Mouse (Mus musculus) gastrocnemius, postnatal 36 days (tissue): Measurements from ENCODE around the gene Fyco1. TPM values are rescaled to one million over a fixed set of nuclear protein-coding genes. Genes with fewer than 3 reads are reported as not detected.
"Not testable (repeated sequence)": the region's sequence is repeated elsewhere in the genome, so short reads cannot be mapped to it uniquely, and the experiment has no call there.

ENCODE experiments used
- DNase-seq, 2 experiments: peaks; one replicate each; pipeline ENCODE4 v3.0.0; 2022
- intact Hi-C: fragments of 180-260 bp; cut with DNase I; formaldehyde crosslinking; loops from one replicate; pipeline ENCODE4 v1.15.1; 2025
- total RNA-seq, 2 experiments: library from RNA; stranded (reverse); gene quantifications; 2 replicates each; pipeline ENCODE4 v1.2.3; 2021

The Fyco1 gene
- total RNA-seq, 2 experiments from 2014 or later, result 170 to 201 TPM

DNA sequence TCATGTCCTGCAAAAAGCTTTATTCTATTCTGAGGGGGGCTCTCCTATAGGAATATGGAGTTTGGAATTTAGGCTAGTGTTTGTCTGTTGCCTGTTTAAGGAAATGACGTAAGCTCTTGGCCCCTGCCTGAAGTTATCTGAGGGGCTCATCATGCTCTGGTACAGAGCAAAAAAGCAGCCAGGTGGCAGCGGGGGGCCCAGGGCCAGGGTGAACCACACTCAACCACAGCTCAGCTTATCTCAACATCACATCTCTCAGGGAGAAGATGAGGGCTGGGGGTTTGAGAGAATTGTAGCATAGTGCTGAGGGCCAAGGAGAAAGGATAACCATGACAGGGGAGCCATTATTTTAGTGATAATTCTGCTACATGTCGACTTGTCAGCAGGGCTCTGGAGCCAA is 94.9 kb downstream of the Fyco1 start:
- no peak for DNase-seq
- intact Hi-C loops, result no loop called here

DNA sequence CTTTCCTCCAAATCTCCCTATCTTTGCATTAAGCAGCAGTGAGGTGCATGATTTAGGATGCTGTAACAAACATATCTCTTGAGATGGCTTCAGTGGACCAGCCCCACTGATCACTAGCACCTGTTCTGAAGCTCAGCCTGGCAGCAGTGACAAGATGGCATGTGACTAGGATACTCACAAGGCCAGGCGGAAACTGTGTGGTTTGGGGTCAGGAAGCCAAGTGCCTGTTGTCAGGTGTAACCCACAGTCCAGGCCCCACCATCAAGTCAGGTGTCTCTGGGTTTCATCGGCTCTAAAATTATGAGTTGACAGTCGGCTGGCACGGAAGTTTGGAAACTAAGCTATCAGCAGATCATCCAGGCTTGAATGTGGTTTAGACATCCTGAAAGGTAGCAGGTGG is 97.4 kb downstream of the Fyco1 start:
- intact Hi-C loops, result no loop called here
- DNase-seq, result no peak

DNA sequence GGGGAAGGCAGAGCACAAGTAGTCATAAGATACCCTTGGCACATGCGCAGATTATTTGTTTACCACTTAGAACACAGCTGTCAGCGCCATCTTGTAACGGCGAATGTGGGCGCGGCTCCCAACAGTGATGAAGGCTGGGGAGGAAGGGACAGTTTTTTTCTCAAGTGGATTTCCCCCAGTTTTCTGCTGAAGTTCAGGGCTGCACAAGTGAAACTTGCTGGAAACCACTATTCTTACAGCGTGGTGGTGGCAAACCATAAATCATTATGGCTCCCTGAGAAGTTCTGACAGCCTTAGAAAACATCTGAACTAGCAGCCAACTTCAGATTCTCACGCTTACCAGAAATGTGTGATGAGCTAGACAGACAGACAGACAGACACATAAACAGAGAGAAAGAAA is 102.0 kb downstream of the Fyco1 start:
- DNase-seq, intact Hi-C loops: not testable (repeated sequence)

DNA sequence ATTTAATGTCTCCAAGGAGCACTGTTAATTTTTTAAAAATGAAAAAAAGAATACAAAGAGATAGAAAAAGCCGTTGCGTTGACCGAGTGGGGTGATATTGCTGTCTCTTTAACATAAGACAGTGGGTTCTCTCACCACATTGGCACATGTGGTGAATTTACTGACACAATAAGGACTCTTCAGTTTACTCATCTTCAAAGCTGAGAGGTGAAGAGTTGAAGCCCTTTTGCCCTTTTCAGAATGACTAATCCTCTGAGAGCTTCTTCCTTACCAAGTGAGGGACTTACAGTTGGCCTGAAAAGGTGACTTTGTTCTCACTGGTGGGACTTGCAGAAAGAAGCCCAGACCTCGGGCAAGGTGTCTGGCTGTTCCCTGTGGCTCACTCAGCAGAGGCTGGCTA is 110.9 kb downstream of the Fyco1 start:
- no peak for DNase-seq
- intact Hi-C loops, result no loop called here

Other genes with a start within 250 kb of the Fyco1 start
- not detected for gene Slc6a20b, start 219.3 kb downstream of the Fyco1 start, total RNA-seq
- gene Ccr9, start 173.5 kb downstream of the Fyco1 start, total RNA-seq, result 1 to 10 TPM in 1 of 2 experiments, not detected in 1; 1.3 TPM
- gene Slc6a20a, start 173.0 kb downstream of the Fyco1 start, total RNA-seq, result not detected
- gene Lztfl1, start 134.2 kb downstream of the Fyco1 start, total RNA-seq, result 10 to 100 TPM; 16.3 to 20.4 TPM
- gene Cxcr6, start 45.4 kb downstream of the Fyco1 start, total RNA-seq, result not detected
- not detected for gene Xcr1, start 10.1 kb upstream of the Fyco1 start, total RNA-seq
- under 1 TPM; 0.13 to 0.25 TPM for gene Ccr1, start 116.8 kb upstream of the Fyco1 start, total RNA-seq
- gene Ccr1l1, start 126.5 kb upstream of the Fyco1 start, total RNA-seq, result not detected
- gene Ccr3, start 170.1 kb upstream of the Fyco1 start, total RNA-seq, result not detected